Mouse (Mus musculus): ENCODE measurements around the gene Ubxn10. TPM values are rescaled to one million over a fixed set of nuclear protein-coding genes. Genes with fewer than 3 reads are reported as not detected.

Gene Ubxn10
- total RNA-seq, 2 experiments from 2014 or later = 0.52 to 0.54 TPM

Other genes starting within 250 kb of the Ubxn10 start
- not detected for gene Vwa5b1, start 101.3 kb downstream of the Ubxn10 start, total RNA-seq (2021)
- gene Pla2g2c, start 12.4 kb downstream of the Ubxn10 start, total RNA-seq (2021) = under 1 TPM; 0.16 to 0.39 TPM
- gene Pla2g2f, start 20.5 kb upstream of the Ubxn10 start, total RNA-seq (2021) = not detected
- gene Pla2g2d, start 38.6 kb upstream of the Ubxn10 start, total RNA-seq (2021) = not detected
- gene Pla2g5, start 126.3 kb upstream of the Ubxn10 start, total RNA-seq (2021) = 1 to 10 TPM; 2.0 to 4.3 TPM
- not detected for gene Gm13030, start 136.8 kb upstream of the Ubxn10 start, total RNA-seq (2021)
- not detected for gene Pla2g2e, start 140.8 kb upstream of the Ubxn10 start, total RNA-seq (2021)
- 1 to 10 TPM; 6.8 to 7.2 TPM for gene Otud3, start 176.8 kb upstream of the Ubxn10 start, total RNA-seq (2021)
- not detected for gene Rnf186, start 229.9 kb upstream of the Ubxn10 start, total RNA-seq (2021)
- 1 to 10 TPM; 3.7 to 5.5 TPM for gene Tmco4, start 235.7 kb upstream of the Ubxn10 start, total RNA-seq (2021)

All from gastrocnemius, postnatal 4 days (tissue).